Mouse (Mus musculus): ENCODE data around the gene Gpr61. TPM values are rescaled to one million over a fixed set of nuclear protein-coding genes. Genes with fewer than 3 reads are reported as not detected.

Gpr61 gene
- polyA plus RNA-seq, 1 experiment from 2014 or later: 0.63 TPM

DNA sequence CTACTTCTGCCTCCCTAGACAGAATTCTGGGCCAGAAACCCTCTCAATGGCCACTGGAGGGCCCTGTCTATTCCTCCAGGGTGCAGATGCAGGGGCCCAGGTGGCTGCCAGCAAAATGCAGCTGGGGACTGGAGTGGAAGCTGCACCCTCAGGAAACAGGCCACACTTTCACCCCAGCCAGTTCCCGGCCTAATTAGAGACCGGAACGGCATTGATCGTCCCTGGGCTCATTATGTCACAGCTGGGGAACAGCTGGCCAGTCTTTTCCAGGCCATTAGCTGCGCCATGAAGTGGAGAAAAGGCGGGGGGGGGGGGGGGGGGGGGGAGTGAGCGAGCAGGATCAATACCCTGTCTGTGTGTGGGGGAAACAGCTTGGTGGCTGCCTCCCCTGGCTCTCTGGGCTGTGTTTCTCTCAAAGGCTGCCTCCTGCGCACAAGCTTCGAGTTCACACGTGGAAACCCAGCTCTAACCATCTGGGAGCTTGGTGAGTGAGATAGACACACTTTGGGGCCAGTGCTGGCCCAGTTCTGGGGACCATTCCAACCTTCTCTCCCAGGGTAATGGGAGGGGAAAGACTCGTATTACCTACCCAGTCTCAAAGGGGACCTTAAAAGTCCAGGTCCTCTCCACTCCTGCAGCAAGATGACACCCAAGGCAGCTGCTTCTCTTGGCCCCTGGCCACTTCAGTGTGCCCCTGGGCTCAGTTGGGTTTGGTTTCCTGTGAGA is 12.0 kb upstream of the Gpr61 start:
- peak overlapping the region; percentile 21; the same call in 1 of the 2 replicates for H3K4me2 ChIP-seq
- 4% methylated on average over 10 of the region's 11 CpGs for WGBS
- H3K4me3 ChIP-seq (replicated peaks): no peak overlapping the region

DNA sequence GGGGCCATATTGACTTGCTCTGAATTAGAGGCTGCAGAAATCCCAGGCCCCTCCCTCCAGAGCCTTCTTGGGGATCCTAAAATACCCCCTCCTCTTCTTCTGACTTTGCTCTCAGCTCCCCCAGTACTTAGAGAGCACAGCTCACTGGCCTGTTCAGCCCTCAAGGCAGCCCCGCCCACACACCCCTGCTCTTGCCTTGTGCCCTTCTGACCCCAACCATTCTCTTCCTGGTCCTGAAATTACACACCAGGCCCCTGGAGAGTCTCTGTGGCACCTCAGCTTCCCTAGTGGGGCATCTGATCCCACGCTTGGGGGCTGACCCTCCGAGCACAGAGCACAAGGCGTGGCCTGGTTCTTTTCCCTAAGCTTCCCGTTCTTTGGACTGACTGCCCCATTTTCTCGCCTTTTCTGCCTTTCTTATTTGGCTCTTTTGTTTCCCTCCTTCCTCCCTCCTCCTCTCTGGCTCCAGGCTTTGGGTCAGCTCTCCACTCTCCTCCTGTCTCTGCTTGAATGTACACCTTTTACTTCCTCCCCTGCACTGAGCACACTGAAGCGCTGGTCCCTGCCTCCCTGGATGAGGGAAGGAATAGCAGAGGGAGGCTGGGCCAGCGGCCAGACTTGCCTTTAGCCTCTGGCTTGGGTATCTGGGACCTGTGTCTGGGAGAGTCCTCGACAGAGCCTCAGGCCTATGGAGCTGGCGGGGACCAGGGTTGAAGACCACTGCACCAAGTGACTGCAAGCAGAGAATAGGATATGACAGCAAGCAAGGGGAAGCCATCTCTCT is 11.0 kb upstream of the Gpr61 start:
- Histone ChIP-seq H3K4me1 (peaks cover 48% of the 10 kb centered on the region), H3K4me2 (peak overlapping the region; percentile 6; the same call in 1 of the 2 replicates), H3K27ac (peak overlapping the region; percentile 79), H3K9me3 (no peaks in the 10 kb centered on the region), H3K27me3 (peaks cover 13% of the 10 kb centered on the region), H3K36me3 (replicated peaks) (no peaks in the 10 kb centered on the region), H3K4me3 (replicated peaks) (no peak overlapping the region), H3K9ac (no peak overlapping the region)
- 20% methylated on average over 10 of the region's 10 CpGs for WGBS
- peak; percentile 13; the same call in 1 of the 2 replicates for ATAC-seq (ENCODE audit: low FRiP score)

More for the DNA sequence above, 12.0 kb upstream of the Gpr61 start:
- H3K9me3 ChIP-seq: no peaks in the 10 kb centered on the region
- peaks cover 48% of the 10 kb centered on the region for H3K4me1 ChIP-seq
- peak; percentile 84 for ATAC-seq (ENCODE audit: low FRiP score)
- H3K9ac ChIP-seq: no peak overlapping the region
- peaks cover 13% of the 10 kb centered on the region for H3K27me3 ChIP-seq
- H3K27ac ChIP-seq: peak overlapping the region; percentile 79
- no peaks in the 10 kb centered on the region for H3K36me3 ChIP-seq (replicated peaks)

DNA sequence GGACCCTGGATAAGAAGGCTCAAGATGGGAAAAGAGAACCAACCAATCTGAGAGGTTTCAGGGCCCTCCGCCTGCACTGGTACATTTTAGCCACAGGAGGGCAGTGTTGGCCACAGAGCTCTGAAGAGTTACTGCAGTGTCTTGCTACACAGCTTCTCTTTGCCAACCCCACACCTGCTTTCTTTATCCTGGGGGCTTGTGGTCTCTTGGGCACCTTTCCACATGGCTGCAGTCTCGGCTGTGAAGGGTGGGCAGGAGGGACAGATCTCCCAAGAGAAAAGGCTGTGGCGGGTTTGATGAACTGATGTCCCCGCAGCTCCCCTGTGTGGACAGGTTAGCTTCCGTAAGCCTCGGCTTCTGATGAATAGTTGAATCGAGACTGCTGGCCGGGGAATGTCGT is 10.1 kb upstream of the Gpr61 start:
- 18% methylated on average over 9 of the region's 9 CpGs for WGBS
- Histone ChIP-seq H3K27me3 (peaks cover 13% of the 10 kb centered on the region), H3K4me2 (peak overlapping the region; percentile 34), H3K4me3 (replicated peaks) (no peak overlapping the region), H3K36me3 (replicated peaks) (no peaks in the 10 kb centered on the region), H3K9me3 (no peaks in the 10 kb centered on the region), H3K4me1 (peaks cover 48% of the 10 kb centered on the region), H3K27ac (no peak overlapping the region), H3K9ac (no peak overlapping the region)
- ATAC-seq (ENCODE audit: low FRiP score): peak; percentile 72

DNA sequence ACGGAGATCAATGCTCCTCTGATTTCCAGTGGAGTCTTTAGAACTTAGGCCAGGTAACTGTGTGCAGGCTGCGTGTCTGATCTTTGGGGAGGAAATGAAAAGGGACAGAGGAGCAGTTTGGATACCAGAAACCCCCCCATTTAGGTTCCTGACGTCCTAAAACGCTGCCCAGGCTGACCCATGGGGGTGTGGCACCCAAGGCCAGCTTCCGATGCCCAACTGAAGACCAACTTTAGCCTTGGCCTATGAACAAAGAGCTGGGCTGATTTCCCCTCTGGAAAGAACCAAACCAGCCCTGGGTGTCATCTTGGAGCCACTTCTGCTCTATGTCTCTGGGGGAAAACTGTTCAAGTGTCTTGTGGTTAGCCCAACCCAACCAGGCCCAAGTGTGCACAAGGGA is 9.4 kb upstream of the Gpr61 start:
- Histone ChIP-seq H3K36me3 (replicated peaks) (no peaks in the 10 kb centered on the region), H3K4me3 (replicated peaks) (no peak overlapping the region), H3K4me2 (no peak overlapping the region), H3K9ac (no peak overlapping the region), H3K9me3 (no peaks in the 10 kb centered on the region), H3K4me1 (peaks cover 46% of the 10 kb centered on the region), H3K27me3 (peaks cover 13% of the 10 kb centered on the region), H3K27ac (no peak overlapping the region)
- 72% methylated on average over 5 of the region's 5 CpGs for WGBS
- ATAC-seq (ENCODE audit: low FRiP score): no peak

DNA sequence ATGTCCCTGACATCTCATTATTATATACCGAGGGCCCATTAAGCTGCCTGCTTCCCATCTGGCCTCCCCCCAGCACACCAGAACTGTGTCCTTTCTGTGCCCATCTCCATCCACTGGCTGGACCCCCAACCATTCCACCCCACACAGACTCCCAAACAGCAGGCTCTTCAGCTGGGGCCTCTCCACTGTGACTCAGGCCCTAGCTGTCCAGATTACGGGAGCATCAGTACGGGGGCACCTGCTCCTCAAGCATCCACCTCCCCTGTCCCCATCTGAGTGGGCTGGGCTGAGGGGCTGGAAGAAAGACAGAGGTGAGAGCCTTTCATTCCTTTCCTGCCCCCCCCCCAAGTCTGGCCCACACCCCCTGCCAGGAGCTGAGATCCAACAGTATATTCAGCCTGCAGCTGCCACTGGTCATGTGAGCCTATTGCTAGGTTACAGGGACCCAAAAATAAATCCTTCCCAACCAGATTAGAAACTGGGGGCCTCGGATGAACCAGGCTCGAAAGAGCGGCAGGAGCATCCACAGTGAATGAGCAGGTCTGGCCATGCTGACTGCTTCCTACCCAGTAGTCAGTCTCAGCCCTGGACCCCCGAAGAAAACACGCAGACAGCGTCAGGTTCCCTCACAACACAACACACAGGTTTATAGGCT is 3.8 kb upstream of the Gpr61 start:
- WGBS: 52% methylated on average over 9 of the region's 9 CpGs
- peak; percentile 39; the same call in 1 of the 2 replicates for ATAC-seq (ENCODE audit: low FRiP score)
- no peaks in the 10 kb centered on the region; the same call in 1 of the 2 replicates for H3K27me3 ChIP-seq
- H3K4me3 ChIP-seq (replicated peaks): no peak overlapping the region
- H3K36me3 ChIP-seq (replicated peaks): no peaks in the 10 kb centered on the region
- H3K4me1 ChIP-seq: peaks cover 20% of the 10 kb centered on the region
- H3K9ac ChIP-seq: no peak overlapping the region
- H3K4me2 ChIP-seq: no peak overlapping the region
- peak overlapping the region; percentile 62 for H3K27ac ChIP-seq
- H3K9me3 ChIP-seq: no peaks in the 10 kb centered on the region

DNA sequence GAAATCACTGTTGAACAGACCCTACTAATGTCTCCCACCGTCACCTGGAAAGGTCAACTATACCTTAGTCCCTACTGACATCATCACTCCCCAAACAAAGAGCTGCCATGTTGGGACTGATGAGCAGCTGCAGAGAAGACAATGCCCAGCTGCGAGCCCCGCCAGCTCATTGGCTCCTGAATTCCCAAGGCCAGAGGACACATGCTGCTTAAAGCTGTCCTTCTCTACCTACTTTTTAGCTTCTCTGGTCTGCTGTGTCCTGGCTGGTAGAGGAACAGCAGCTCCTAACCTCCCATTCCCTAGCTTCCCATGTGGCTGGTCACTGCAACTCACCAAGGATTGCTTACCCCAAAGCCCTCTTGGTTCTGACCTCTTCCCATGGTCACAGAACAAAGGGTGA is 2.4 kb downstream of the Gpr61 start:
- H3K27me3 ChIP-seq: no peaks in the 10 kb centered on the region
- 92% methylated on average over 3 of the region's 3 CpGs for WGBS
- H3K27ac ChIP-seq: no peak overlapping the region
- H3K4me3 ChIP-seq (replicated peaks): no peak overlapping the region
- no peak for ATAC-seq (ENCODE audit: low FRiP score)
- no peak overlapping the region for H3K9ac ChIP-seq
- no peaks in the 10 kb centered on the region for H3K9me3 ChIP-seq
- no peak overlapping the region for H3K4me2 ChIP-seq
- peaks cover 9% of the 10 kb centered on the region for H3K4me1 ChIP-seq
- H3K36me3 ChIP-seq (replicated peaks): no peaks in the 10 kb centered on the region

DNA sequence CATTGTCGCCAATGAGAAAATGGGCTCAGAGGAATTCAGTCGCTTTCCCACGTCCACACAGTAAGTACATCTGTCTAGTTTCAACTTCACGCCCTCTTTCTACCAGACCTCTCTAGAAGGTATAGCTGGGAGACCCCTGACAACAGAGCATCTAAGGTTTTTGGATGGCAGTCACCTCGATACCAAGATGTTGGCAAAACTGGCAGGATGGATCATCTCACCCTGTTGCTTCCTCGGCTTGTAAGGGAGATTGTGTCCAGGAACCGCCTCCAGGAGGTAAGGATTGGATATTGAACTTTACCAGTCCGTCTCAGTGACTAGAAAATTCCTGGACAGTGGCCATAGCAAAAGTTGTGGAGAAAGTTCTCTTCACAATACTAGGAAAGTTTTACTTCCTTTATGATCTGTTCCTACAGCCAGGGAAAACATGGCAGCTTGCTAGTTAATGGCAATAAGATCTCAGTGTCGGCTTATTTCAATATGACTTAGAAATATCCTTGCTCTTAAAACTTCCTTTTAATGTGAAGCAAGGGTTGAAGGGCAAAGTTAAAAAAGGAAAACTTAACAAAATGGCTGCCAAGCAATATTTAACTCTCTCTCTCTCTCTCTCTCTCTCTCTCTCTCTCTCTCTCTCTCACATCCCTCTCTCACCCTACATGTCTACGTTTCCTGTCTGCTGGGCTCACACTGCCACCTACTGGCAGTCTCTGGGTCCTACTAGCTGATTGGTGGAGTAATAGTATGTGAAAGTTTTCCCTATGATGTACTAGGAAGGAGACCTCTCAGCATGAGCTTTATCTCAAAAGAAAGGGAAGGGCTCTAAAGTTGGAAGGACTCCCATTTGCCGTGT is 7.1 kb downstream of the Gpr61 start:
- Histone ChIP-seq H3K27ac (no peak overlapping the region), H3K36me3 (replicated peaks) (no peaks in the 10 kb centered on the region), H3K4me1 (peaks cover 27% of the 10 kb centered on the region), H3K9ac (no peak overlapping the region), H3K9me3 (no peaks in the 10 kb centered on the region), H3K27me3 (no peaks in the 10 kb centered on the region), H3K4me3 (replicated peaks) (no peak overlapping the region), H3K4me2 (no peak overlapping the region)
- 0 out of 2 replicates have a peak, but pooled peaks have one; percentile 45 for ATAC-seq (ENCODE audit: low FRiP score)
- WGBS: 68% methylated on average over 11 of the region's 11 CpGs

DNA sequence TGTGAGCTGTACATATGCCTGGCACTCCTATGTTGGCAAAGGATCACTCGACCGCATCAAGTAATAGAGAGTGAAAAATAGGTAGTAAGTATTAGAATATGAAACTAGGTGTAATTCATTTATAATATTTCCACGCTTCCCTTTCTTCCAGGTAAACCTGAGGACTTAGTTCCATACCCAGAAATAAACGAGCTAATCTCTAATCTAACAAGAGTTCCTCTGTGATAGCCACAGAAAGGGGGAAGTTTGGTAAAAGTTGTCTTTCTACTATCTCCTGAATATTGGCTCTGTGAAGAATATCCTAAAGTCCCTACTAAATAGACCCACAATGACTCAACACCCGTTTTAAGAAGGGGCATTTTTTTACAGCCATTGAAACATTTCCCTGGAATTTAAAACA is 8.0 kb downstream of the Gpr61 start:
- peaks cover 27% of the 10 kb centered on the region for H3K4me1 ChIP-seq
- H3K36me3 ChIP-seq (replicated peaks): no peaks in the 10 kb centered on the region
- 53% methylated on average over 5 of the region's 5 CpGs for WGBS
- H3K4me3 ChIP-seq (replicated peaks): peak overlapping the region; percentile 96
- H3K9ac ChIP-seq: peak overlapping the region; percentile 92
- no peaks in the 10 kb centered on the region for H3K9me3 ChIP-seq
- peak overlapping the region; percentile 85 for H3K4me2 ChIP-seq
- no peaks in the 10 kb centered on the region for H3K27me3 ChIP-seq
- no peak for ATAC-seq (ENCODE audit: low FRiP score)
- H3K27ac ChIP-seq: no peak overlapping the region

DNA sequence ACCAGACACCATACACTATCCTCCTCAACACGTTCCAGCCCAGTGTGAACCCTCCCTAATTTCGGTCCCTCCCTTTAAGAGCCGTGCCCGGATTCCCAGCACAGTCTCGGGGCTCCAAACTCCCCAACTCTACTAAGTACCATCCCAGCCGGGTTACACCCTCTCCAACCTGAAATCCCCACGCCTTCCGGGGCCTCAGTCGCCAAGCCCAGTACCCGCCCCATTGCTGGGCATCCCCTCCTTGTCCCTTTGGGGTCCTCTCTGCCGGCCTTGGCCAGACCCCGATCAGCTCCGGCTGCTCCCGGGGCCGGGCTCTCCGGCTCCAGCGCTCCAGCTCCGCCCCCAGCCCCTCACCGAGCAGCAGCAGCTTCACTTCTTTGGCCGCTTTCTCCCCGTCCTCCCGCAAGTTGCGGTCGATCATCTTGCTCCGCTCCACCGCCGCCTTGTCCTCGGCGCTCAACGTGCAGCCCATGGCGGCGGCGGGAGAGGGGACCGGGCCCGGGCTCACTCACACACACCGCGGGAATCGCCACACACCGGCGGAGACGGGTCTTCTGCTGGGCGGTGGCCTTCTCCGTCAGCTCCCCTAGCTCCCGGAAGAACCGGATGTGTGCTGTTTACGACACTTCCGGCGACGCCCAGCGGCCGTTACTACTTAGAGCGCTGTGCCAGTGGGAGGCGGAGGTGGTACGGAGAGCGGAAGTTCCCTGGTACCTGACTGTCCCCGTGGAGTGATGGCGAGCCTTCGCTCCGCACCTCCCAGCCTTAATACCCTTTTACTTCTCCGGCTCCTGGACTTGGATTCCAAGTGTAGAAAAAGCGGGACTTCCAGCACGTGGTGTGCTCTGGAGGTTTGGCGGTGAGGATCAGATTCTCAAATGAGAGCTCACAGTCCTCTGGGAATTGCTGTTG is 8.9 kb downstream of the Gpr61 start, which contains the start of gene Gnai3:
TSS of gene Gnai3 (minus strand) at position 613 of the 912 bp plus-strand sequence.
- Histone ChIP-seq H3K4me3 (replicated peaks) (peak within 1 kb of the TSS; percentile 96), H3K9me3 (no peaks in the 10 kb centered on the region), H3K9ac (peak within 1 kb of the TSS; percentile 92), H3K27ac (peak within 1 kb of the TSS; percentile 95), H3K4me2 (peak within 1 kb of the TSS; percentile 85), H3K27me3 (no peaks in the 10 kb centered on the region), H3K4me1 (peaks cover 27% of the 10 kb centered on the region), H3K36me3 (replicated peaks) (no peaks in the 10 kb centered on the region; the same call in 1 of the 2 replicates)
- under 1% methylated on average over 63 of the region's 63 CpGs for WGBS
- ATAC-seq (ENCODE audit: low FRiP score): peak; percentile 97

DNA sequence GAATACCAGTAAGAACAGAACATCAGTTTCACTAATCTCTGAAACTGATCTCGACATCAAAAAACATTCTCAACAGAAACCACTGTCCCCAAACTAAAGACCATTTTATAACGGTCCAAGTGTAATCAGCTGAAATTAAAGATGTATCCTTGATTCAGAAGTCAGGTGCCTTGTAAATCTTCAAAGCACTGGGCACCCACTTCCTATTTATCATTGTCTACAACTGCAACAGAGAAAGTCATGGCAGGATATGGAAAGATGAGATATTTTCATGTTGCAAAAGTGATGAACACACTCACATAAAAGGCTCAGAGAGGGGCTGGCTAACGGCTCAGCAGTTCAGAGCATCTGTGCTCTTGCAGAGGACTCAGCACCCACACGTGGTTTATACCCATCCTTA is 13.9 kb downstream of the Gpr61 start:
- Histone ChIP-seq H3K36me3 (replicated peaks) (peaks cover 8% of the 10 kb centered on the region), H3K9ac (no peak overlapping the region), H3K4me3 (replicated peaks) (no peak overlapping the region), H3K27me3 (no peaks in the 10 kb centered on the region), H3K4me1 (peaks cover 14% of the 10 kb centered on the region), H3K27ac (no peak overlapping the region), H3K9me3 (no peaks in the 10 kb centered on the region), H3K4me2 (no peak overlapping the region)
- 89% methylated on average over 4 of the region's 4 CpGs for WGBS
- no peak for ATAC-seq (ENCODE audit: low FRiP score)

DNA sequence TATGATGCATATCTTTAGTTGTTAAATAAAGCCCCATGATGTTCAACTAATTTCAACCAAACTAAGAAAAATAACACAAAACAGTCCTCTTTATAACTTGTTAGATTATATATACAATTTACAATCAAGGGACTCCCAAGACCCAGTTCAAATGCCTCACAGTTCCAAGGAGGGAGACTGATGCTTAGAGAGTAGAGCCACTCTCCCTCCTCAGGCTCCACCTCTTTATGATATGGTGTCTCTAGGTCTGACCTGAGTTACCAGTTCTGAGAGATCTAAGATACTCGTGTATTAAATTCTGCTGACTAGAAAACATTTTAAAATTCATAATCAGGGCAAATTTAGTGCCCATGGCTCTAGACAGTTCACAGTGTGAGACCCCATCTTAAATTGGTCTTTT is 15.6 kb downstream of the Gpr61 start:
- Histone ChIP-seq H3K4me2 (no peak overlapping the region), H3K4me3 (replicated peaks) (no peak overlapping the region), H3K4me1 (peaks cover under 1% of the 10 kb centered on the region), H3K36me3 (replicated peaks) (peaks cover 8% of the 10 kb centered on the region), H3K9ac (no peak overlapping the region), H3K27ac (no peak overlapping the region), H3K27me3 (no peaks in the 10 kb centered on the region), H3K9me3 (no peaks in the 10 kb centered on the region)
- ATAC-seq (ENCODE audit: low FRiP score): no peak
- 81% methylated on average over 1 of the region's 1 CpGs for WGBS
